Mouse (Mus musculus): ENCODE measurements around the gene D630003M21Rik.

DNA sequence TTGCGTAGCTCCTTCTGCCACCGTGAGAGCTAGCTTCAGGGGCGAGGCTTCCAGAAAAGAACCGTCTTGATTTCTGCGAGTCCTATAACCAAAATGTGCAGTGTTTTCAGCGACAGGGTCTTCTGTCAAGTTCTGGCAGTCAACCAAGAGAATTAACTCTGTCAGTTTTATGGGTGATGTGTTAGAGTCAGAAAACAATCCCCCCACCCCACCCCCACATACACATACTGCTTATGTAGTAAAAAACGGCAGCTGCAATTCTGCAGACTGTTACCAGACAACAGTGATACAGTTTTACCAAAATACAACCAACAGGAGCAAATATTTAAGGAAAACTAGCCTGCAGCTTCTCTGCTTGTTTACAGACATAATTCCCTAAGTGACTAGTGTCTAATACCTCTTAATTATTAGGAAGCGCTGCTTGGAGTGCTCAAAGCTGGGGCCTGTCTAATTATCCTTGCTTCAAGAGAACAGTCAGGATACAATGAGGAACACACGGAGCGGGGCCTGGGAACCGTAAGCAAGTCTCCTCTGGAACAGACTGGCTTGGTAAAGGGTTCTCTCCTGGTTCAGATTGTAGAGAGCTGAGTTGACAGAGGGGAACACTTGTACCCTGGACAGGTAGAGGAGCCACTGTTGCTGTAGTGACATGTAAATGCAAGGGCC is 42.7 kb downstream of the D630003M21Rik start:
- TF ChIP-seq HCFC1 (IDR thresholded peaks at IDR 0.05; ENCODE audit: borderline replicate concordance, insufficient read depth, low read length) = no peak
- no peak for TF ChIP-seq ZNF384 (IDR thresholded peaks at IDR 0.05; ENCODE audit: low read depth, low read length)
- no peak for TF ChIP-seq CHD2 (IDR thresholded peaks at IDR 0.05; ENCODE audit: low read depth, low read length)
